Mouse (Mus musculus) lung, postnatal 0 days (tissue): ENCODE results near the gene Dgat2l6.

Experiments used
- CTCF ChIP-seq: IDR thresholded peaks from 2 replicates; pipeline ENCODE4 v1.5.1; 2016; ENCODE audit warnings: antibody characterized with exemption, mild to moderate bottlenecking
- EP300 ChIP-seq: IDR thresholded peaks from 2 replicates; pipeline ENCODE4 v1.6.1; 2016; ENCODE audit warnings: antibody characterized with exemption, mild to moderate bottlenecking, control low read depth

- TF ChIP-seq CTCF (no peak), EP300 (no peak)
These were observed 6.1 kb upstream of the Dgat2l6 start for GRCm38 (mm10) chrX:100518532-100518931.
